Mouse (Mus musculus) retina, postnatal 1 day (tissue): Measurements from ENCODE around the gene Rad51b.

Source experiments
- DNase-seq: peaks from one replicate; pipeline ENCODE4 v3.0.0-alpha.2; 2012

Rad51b gene

GRCm38 (mm10) chr12:79663893-79664574 is 367.0 kb downstream of the Rad51b start:
- DNase-seq: no peak

DNA sequence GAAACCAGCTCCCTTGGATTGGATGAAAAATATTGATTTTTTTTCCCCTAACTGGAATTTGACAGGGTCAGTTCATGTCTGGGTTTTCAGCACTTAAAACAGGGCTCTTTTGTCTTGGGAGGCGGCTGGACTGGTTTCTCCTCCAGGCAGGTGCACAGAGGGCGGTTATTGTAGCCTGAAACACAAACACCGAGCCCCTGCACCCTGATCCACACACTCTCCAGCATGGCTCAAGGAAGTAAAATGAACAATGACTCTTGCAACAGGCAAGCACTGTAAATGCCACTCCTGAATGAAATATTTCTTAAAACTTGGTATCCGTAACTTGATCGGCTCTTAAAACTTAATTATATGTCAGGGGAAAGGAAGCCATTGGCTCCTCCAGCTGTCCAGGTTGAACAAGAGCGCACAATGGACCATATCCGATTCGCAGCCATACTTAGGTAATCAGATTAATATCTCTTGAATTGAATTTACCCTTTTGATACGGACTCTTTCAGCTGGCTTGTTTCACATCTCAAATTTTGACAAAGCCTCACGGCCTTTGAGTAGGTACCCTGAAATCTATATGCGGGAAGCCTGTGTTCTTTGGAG is 377.9 kb downstream of the Rad51b start:
- DNase-seq: no peak

- no peak for DNase-seq
Observed at GRCm38 (mm10) chr12:79675440-79676176, 378.5 kb downstream of the Rad51b start.

DNA sequence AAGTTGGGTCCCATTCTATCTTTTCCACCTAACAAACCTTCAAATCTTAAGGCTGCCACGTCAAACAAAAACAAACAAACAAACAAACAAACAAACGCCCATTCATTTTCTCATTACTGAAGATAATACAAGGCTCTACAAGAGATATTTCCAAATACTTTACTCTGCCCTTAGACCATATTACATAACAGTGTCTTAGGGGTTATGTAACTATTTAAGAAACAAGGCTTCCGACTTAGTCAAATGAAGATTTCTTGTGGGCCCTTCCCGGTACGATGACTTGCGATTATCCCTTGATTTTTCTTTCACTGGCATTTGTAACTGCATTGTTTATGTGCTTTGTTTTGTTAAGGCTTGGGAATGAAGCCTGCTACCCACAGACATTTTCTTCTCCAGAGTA is 379.2 kb downstream of the Rad51b start:
- DNase-seq: no peak

DNA sequence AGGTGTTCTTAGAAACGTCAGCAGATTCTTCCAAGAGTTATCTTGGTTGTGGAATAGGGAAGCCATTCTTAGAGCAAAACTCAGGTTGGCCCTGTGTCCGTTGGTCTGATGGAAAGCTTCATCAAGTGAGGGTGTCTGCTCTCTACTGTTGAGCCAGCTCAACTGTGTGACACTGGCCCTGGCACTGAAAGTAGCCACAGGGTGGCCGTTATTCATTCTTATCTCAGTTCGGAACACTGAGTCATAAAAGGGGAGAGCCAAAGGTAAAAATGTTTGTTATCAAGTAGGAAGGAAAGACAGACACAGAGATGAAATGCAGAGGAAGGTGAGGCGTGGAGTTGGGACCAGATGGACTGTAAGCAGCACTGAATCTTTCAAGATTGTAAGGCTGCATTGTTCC is 379.8 kb downstream of the Rad51b start:
- no peak for DNase-seq

GRCm38 (mm10) chr12:79679251-79679901 is 382.3 kb downstream of the Rad51b start:
- DNase-seq: no peak

DNA sequence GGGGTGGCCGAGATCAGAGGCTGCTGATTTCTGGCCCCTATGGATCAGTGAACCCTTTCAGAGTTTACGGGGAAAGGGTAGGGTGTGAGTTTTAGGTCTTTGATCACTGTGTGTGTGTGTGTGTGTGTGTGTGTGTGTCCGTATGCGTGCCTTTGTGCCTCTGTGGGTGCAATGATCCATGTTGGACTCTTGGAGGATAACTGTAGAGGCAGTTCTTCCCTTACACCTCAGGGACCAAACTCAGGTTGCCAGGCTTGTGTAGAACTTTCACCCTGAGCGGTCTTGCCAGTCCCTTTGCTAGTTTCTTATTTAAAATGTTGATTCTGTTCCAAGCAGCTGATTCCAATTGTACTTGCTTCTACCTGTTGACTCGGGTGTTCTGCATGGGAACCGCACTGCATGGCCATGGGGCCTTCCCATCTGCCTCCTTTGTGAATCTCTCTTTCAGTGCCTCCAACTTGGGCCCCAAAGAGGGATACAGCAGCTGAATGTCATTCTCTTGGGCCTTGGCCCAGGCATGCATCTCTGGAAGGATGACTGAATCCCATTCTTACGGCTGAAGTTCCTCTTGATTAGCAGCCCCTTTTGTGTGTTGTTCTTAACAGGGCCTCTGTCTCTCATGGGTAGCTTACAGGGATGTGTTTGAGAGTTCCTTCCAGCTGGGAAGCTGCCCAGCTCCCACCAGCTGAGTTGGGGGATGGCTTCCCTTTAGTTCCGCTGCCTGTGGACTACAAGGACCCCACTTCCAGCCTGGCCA is 383.0 kb downstream of the Rad51b start:
- peak; percentile 43 for DNase-seq

GRCm38 (mm10) chr12:79680698-79681072 is 383.6 kb downstream of the Rad51b start:
- peak; percentile 59 for DNase-seq

- DNase-seq: no peak
Observed at GRCm38 (mm10) chr12:79681571-79681970, 384.5 kb downstream of the Rad51b start.

GRCm38 (mm10) chr12:79683350-79683749 is 386.3 kb downstream of the Rad51b start:
- no peak for DNase-seq

DNA sequence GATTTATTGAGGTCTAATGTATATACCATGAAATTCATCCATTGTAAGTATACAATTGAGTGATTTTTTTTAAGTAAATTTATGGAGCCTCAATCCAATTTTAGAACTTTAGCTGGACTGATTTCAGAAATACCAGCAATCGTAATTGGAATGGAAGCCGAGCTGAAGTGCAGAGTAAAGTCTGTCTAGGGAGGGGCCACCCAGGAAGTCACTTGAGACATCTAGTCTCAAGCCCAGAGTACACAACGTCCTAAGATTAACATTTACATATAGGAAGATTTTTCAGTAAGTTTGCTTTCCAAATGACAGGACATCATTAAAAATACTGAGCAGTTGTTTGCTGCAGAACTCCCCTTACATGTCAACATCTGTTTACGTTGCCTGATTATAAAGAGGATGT is 386.7 kb downstream of the Rad51b start:
- no peak for DNase-seq

GRCm38 (mm10) chr12:79684338-79684737 is 387.3 kb downstream of the Rad51b start:
- no peak for DNase-seq

DNA sequence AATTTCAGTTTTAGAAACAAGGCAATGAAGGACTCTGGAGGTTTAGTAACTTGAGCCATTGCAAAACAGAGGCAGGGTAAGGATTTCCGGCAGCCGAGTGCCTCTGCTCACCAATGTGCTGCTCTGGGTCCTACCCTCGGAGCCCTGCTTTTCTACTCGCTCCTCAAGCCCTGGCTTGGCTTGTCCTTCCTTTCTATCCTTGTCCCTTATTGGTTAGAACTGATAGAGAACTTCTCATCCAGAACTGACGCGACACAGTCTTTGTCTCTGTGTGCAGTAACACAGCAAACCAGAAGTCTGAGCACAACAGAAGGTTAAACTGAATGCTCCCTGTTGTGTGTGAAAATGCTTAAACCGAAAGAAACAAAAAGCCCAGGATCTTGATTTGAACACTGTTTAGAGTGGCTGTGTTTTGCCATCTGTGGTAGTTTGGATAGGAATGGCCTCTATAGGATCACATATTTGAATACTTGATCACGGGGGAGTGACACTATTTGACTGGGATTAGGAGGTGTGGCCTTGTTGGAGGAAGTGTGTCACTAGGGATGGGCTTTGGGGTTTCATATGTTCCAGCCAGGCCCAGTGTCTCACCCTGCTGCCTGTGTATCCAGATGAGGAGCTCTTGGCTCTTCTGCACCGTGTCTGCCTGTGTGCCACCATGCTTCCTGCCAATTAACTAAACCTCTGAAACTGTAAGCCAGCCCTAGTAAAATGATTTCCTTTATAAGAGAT is 389.7 kb downstream of the Rad51b start:
- no peak for DNase-seq

DNA sequence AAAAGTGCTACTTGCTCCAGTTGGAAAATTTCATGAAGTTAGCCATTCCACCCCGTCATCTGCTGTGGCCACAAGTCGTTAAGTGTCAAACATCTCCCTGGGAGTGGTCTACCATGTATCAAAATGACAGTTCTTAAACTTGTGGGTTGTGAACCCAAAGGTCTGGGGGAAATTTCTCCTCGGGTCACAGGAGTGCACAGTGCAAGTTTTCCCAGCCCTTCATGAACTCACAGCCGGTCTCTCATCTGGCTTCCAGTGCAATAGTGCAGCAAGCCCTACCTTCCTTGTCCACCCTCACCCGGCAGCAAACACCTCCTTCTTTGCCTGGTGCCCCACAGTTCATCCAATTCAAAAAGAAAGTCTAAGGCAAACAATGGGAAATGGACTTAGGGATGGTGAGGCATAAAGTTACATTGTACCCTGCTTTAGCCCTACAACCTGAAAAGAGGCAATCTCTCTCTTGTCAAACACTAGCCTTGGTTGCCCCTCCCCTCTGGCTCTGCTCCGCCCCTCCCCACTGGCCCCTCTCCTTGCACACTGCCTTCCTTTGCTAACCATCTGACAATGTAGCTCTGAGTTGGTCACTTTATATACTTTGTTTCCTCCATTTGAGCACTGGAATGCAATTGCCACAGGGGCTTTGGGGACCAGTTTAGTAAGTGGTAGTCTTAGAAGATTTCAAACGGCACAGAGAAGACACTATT is 390.8 kb downstream of the Rad51b start:
- no peak for DNase-seq

DNA sequence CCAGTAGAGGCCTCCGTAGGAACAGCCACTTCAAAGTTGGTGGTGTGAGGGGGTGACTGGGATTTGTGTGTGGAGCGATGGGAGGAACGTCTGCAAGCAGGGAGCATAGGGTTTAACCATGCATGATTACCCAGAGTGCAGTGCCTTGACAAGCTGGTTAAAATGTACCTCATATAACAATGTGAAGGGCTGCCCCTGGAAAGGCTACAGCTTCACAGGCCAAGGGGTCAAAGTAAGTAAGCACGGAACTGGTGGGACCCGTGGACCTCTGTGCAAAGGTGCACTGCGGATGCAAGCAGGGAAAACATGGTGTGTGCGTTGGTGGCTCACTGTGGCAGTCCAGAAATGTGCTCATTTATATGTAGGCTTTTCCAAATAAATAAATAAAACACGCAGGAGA is 392.2 kb downstream of the Rad51b start:
- DNase-seq: no peak

GRCm38 (mm10) chr12:79691929-79692862 is 395.1 kb downstream of the Rad51b start:
- DNase-seq: no peak

DNA sequence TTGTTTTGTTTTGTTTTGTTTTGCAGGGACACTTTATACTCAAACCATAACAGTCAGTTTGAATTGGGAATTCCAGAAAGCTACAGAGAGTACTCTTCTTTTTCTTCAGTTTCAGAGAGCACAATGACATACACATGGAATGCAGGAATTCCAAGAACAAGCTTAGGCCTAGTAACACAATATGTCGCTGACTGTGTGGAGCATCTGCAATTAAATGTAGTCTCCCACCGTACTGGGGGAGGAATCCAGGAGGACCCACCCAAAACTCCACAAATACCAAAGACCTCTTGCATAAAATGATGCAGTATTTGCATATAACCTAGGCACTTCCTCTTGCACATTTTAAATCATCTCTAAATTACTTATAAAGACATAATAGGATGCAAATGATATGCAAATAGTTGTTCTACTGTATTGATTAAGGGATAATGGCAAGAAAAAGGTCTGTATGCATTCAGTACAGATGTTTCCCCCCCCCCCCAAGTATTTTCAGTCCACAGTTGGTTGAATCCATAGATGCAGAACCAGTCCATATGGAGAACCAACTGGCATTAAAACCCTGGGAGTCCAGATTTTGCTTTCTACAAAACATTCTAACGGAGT is 398.9 kb downstream of the Rad51b start:
- DNase-seq: no peak

DNA sequence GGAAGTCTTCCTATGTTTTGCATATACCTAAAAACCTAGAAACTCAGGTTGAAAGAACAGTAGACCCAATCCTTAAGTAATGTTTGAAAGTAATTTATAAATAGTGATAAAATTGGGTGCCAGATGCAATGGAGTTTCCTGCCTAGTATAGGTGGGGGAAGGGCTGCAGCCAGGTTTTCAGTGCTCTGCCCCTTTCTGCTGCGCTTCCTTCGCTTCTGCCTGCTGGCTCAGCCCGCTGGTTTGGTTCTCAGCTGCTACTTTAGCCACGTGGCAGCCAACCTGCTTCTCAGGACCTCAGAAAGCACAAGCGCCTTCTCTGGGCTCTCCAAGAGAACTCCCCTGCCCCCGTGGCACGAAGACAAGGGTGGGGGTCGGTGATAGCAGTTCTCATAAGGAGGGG is 406.5 kb downstream of the Rad51b start:
- no peak for DNase-seq

DNA sequence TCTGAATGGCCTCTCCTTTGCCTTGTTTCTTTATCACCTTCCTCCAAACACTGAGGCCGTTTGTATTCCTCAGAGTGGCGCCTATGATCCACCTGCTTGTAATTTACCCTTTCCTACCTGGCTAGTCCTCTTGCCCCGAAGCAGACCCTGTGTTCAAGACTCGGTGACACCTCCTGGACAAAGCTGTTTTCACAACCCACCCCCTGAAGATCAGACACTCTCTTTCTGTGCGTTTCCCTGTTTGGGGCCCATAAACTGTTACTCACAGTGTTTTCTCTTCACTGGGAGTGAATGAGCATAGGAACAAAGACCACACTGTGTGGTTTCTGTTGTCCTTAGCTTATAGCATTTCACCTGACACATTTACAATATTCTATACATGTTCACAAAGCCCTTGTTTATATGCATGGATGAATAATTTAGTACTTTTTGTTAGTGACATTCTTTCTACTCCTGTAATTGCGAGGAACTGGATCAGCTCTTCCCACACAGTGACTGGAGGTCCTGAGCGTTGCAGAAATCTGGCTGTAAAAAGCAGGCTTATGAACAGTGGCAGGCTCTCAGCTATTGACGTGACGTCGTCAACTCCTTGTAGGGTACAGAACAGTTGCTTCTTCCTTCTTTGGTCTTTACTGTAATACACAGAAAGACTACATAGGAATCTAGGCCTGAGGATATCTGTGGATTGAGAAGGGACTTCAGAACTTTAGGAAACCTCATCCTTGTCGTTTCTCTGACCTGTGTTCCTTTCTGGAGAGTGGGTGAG is 408.6 kb downstream of the Rad51b start:
- peak; percentile 75 for DNase-seq
